Mouse (Mus musculus): Measurements from ENCODE around the gene Trio.

GRCm38 (mm10) chr15:28070771-28071419 lies 45.2 kb upstream of the Trio start:
- TF ChIP-seq CTCF (IDR thresholded peaks at IDR 0.05; ENCODE audit: low read depth) = no peak
- no peak for TF ChIP-seq EP300 (optimal IDR thresholded peaks at IDR 0.05)

All from stomach, postnatal 0 days (tissue).